Mouse (Mus musculus) gastrocnemius, adult 2 months (tissue): ENCODE measurements around the gene Rpp25l. TPM values are rescaled to one million over a fixed set of nuclear protein-coding genes. Genes with fewer than 3 reads are reported as not detected.
"Not testable (repeated sequence)": the region's sequence is repeated elsewhere in the genome, so short reads cannot be mapped to it uniquely, and the experiment has no call there.

ENCODE experiments used
- DNase-seq: peaks from one replicate; pipeline ENCODE4 v3.0.0; 2022
- H3K27ac ChIP-seq: fragments of 200-600 bp; 2 replicates; pipeline ENCODE4 v1.8.1; 2022; ENCODE audit warnings: mild to moderate bottlenecking
- H3K4me3 ChIP-seq: fragments of 200-600 bp; 2 replicates; pipeline ENCODE4 v1.8.1; 2022; ENCODE audit warnings: mild to moderate bottlenecking, moderate library complexity
- CTCF ChIP-seq: fragments of 200-600 bp; IDR thresholded peaks from 2 replicates; pipeline ENCODE4 v1.8.1; 2022; ENCODE audit warnings: antibody characterized with exemption, mild to moderate bottlenecking, moderate library complexity
- intact Hi-C: fragments of 180-260 bp; cut with DNase I; formaldehyde crosslinking; loops from one replicate; pipeline ENCODE4 v1.15.1; 2025
- long read RNA-seq, 2 experiments: library from polyadenylated mRNA; stranded (forward); transcript quantifications; one replicate each; pipeline ENCODE4 v2.0.0; 2021
- total RNA-seq, 2 experiments: library from RNA; stranded (reverse); gene quantifications; 2 replicates each; pipeline ENCODE4 v1.2.3; 2021

Rpp25l gene
- total RNA-seq, result 10 to 100 TPM; 50.1 to 58.4 TPM
- long read RNA-seq, experiment 1, transcript Rpp25l-201 (2 exons, 856 nt), result major isoform, 31 of 33 reads
- long read RNA-seq, experiment 1, partial matches to known transcripts, result 0 of 33 reads
- long read RNA-seq, experiment 1, other reads (novel, unspliced or antisense), result 2 of 33 reads
- long read RNA-seq, experiment 2, transcript Rpp25l-201 (2 exons, 856 nt), result major isoform, 31 of 32 reads
- long read RNA-seq, experiment 2, partial matches to known transcripts, result 1 of 32 reads
- long read RNA-seq, experiment 2, other reads (novel, unspliced or antisense), result 0 of 32 reads

GRCm38 (mm10) chr4:41713197-41714067, at the start of gene Rpp25l:
Gene Rpp25l, minus strand, starts transcription at chr4:41713534.
- Histone ChIP-seq H3K27ac (peak within 1 kb of the TSS; percentile 95), H3K4me3 (peak within 1 kb of the TSS; percentile 84)
- intact Hi-C loops, result loop anchor here (1.0 kb wide), 1 partner anchor 24 kb away; no protein-coding TSS in a partner anchor
- DNase-seq, result peak; percentile 91
- TF ChIP-seq CTCF, result peak; percentile 45

- Histone ChIP-seq H3K4me3 (peak overlapping the region; percentile 85), H3K27ac (peak overlapping the region; percentile 96)
- peak; percentile 92 for DNase-seq
- intact Hi-C loops, result not testable (repeated sequence)
These were observed 49.4 kb upstream of the Rpp25l start for GRCm38 (mm10) chr4:41762688-41763114.

GRCm38 (mm10) chr4:41762099-41762687, 48.9 kb upstream of the Rpp25l start:
- peak overlapping the region; percentile 85 for H3K4me3 ChIP-seq
- intact Hi-C loops, result no loop called here
- TF ChIP-seq CTCF, result no peak
- H3K27ac ChIP-seq, result peak overlapping the region; percentile 96
- peak; percentile 55 for DNase-seq

GRCm38 (mm10) chr4:41761680-41762079, 48.3 kb upstream of the Rpp25l start:
- intact Hi-C loops, result no loop called here
- no peak for TF ChIP-seq CTCF
- Histone ChIP-seq H3K4me3 (peak overlapping the region; percentile 85), H3K27ac (peak overlapping the region; percentile 96)
- no peak for DNase-seq

GRCm38 (mm10) chr4:41760911-41761310, 47.6 kb upstream of the Rpp25l start:
- intact Hi-C loops, result no loop called here
- H3K27ac ChIP-seq, result peak overlapping the region; percentile 96
- H3K4me3 ChIP-seq, result peak overlapping the region; percentile 85
- DNase-seq, result no peak
- TF ChIP-seq CTCF, result no peak

- no peak; the same call in 1 of the 2 replicates for TF ChIP-seq CTCF
- intact Hi-C loops, result no loop called here
These were observed 47.0 kb upstream of the Rpp25l start for GRCm38 (mm10) chr4:41760288-41760721.

GRCm38 (mm10) chr4:41759656-41760287, 46.4 kb upstream of the Rpp25l start:
- Histone ChIP-seq H3K4me3 (peak overlapping the region; percentile 85), H3K27ac (peak overlapping the region; percentile 96)
- DNase-seq, result no peak
- TF ChIP-seq CTCF, result no peak
- intact Hi-C loops, result loop anchor here (10.0 kb wide), 1 partner anchor 1195 kb away; no protein-coding TSS in a partner anchor

More at GRCm38 (mm10) chr4:41760288-41760721, 47.0 kb upstream of the Rpp25l start:
- H3K27ac ChIP-seq, result peak overlapping the region; percentile 96
- peak; percentile 97 for DNase-seq
- H3K4me3 ChIP-seq, result peak overlapping the region; percentile 85

- TF ChIP-seq CTCF, result no peak
- Histone ChIP-seq H3K27ac (peak overlapping the region; percentile 96), H3K4me3 (no peak overlapping the region)
- peak; percentile 43 for DNase-seq
- intact Hi-C loops, result loop anchor here (10.0 kb wide), 1 partner anchor 1196 kb away; no protein-coding TSS in a partner anchor
These were observed 45.9 kb upstream of the Rpp25l start for GRCm38 (mm10) chr4:41759206-41759605.

GRCm38 (mm10) chr4:41758701-41759100, 45.4 kb upstream of the Rpp25l start:
- no peak for DNase-seq
- Histone ChIP-seq H3K4me3 (no peak overlapping the region), H3K27ac (peak overlapping the region; percentile 96)
- intact Hi-C loops, result loop anchor here (10.0 kb wide), 1 partner anchor 1196 kb away; no protein-coding TSS in a partner anchor
- no peak for TF ChIP-seq CTCF

GRCm38 (mm10) chr4:41758021-41758420, 44.7 kb upstream of the Rpp25l start:
- intact Hi-C loops, result loop anchor here (10.0 kb wide), 1 partner anchor 1197 kb away; no protein-coding TSS in a partner anchor
- Histone ChIP-seq H3K27ac (no peak overlapping the region), H3K4me3 (no peak overlapping the region)
- no peak for TF ChIP-seq CTCF
- DNase-seq, result no peak

GRCm38 (mm10) chr4:41757321-41757720, 44.0 kb upstream of the Rpp25l start:
- Histone ChIP-seq H3K27ac (no peak overlapping the region), H3K4me3 (no peak overlapping the region)
- DNase-seq, result no peak
- intact Hi-C loops, result loop anchor here (10.0 kb wide), 1 partner anchor 1197 kb away; no protein-coding TSS in a partner anchor
- no peak for TF ChIP-seq CTCF

GRCm38 (mm10) chr4:41756440-41756839, 43.1 kb upstream of the Rpp25l start:
- peak overlapping the region; percentile 97 for H3K27ac ChIP-seq
- intact Hi-C loops, result loop anchor here (10.0 kb wide), 1 partner anchor 1198 kb away; no protein-coding TSS in a partner anchor

More at GRCm38 (mm10) chr4:41756440-41756839, 43.1 kb upstream of the Rpp25l start:
- peak overlapping the region; percentile 92 for H3K4me3 ChIP-seq
- no peak for DNase-seq
- no peak for TF ChIP-seq CTCF
